Mouse (Mus musculus): ENCODE results near the gene Hes2. TPM values are rescaled to one million over a fixed set of nuclear protein-coding genes. Genes with fewer than 3 reads are reported as not detected.

Gene Hes2
- polyA plus RNA-seq, 1 experiment from 2014 or later = 0.68 TPM

DNA sequence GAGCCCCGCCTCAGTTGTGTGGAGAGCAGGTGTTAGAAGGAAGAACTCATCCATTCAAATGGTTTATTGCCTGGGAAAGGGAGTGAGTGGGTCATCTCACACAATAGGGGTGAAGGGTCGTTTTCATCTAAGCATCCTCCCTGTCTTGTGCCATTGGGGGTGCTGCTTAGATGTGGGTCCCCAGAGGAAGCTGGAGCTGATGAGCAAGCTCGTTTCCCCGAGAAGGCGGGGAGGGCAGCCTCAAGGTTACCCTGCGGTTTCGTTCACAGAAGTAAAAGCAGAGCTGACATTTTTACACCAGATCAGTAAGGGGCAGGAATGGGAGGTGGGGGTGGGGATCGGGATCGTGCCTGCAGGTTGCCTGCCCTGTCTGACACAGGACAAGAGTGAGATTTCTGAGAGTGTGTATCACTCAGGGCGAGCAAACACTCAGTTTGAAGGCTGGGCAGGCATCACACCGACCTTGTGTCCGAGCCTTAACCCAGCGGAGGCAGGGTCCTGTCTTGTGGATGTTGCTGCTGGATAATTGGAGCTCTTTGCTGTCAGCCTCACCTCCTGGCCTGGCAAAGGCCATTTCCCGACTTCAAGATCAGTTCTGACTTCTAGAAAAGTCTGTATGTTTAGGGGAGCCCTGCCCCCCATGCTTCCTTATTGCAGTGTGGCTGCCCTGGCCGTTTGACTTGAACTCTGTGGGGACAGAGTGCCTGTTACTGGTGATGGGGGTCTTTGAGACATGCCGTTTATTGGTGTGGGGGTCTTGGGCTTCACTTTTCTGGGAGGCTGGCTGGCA is 20.4 kb downstream of the Hes2 start:
- Histone ChIP-seq H3K9me3 (ENCODE audit: control insufficient read depth, low read length) (no peaks in the 10 kb centered on the region), H3K4me3 (ENCODE audit: low read length) (peak overlapping the region; percentile 68), H3K27ac (ENCODE audit: low read length) (no peak overlapping the region), H3K9ac (ENCODE audit: low read depth, low read length) (peak overlapping the region; percentile 62), H3K27me3 (replicated peaks; ENCODE audit: control insufficient read depth, insufficient read depth, low read length) (0 out of 2 replicates have a peak, but pooled peaks cover 8% of the 10 kb centered on the region), H3K4me1 (ENCODE audit: control insufficient read depth, insufficient read depth, low read length) (peaks cover 11% of the 10 kb centered on the region), H3K4me2 (ENCODE audit: low read depth, low read length) (peak overlapping the region; percentile 93), H3K36me3 (ENCODE audit: control insufficient read depth, insufficient read depth, low read length) (no peaks in the 10 kb centered on the region)
- WGBS = 23% methylated on average over 16 of the region's 16 CpGs
- no peak; the same call in 1 of the 2 replicates for ATAC-seq

DNA sequence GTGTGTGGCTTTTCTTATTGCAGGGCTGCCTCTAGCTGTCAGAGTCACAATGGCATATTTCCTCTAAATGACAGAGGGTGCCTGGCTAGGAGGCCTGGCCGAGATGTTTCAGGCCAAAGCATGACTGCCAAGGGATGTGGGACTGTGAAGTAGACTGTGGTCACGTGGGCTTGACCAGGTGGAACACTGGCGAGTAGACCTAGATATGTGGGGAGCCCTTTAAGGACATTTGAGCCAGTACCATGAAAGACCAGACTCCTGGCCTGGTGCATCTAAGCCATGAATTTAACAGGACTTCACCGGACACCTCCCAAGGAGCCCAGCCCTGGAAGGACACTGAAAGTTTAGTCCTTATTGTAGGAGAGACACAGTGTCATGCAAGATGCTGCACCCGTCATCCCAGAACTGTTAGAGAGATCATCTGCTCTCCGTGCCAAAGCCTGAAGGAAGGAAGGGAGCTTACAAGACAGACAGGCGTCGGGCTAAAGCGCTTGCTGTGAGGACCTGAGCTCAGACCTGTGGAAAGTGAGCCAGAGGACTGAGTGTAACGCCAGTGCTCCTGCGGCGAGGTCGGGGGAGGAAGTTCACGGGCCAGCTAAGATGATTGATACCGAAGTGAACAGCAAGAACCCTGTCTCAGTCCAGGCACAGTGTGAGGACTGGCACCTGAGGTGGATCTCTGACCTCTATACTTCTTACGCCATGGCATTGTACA is 21.4 kb downstream of the Hes2 start:
- Histone ChIP-seq H3K27ac (ENCODE audit: low read length) (no peak overlapping the region), H3K4me1 (ENCODE audit: control insufficient read depth, insufficient read depth, low read length) (peaks cover 12% of the 10 kb centered on the region), H3K27me3 (replicated peaks; ENCODE audit: control insufficient read depth, insufficient read depth, low read length) (0 out of 2 replicates have a peak, but pooled peaks cover 8% of the 10 kb centered on the region), H3K9ac (ENCODE audit: low read depth, low read length) (no peak overlapping the region), H3K9me3 (ENCODE audit: control insufficient read depth, low read length) (no peaks in the 10 kb centered on the region), H3K4me3 (ENCODE audit: low read length) (no peak overlapping the region), H3K36me3 (ENCODE audit: control insufficient read depth, insufficient read depth, low read length) (no peaks in the 10 kb centered on the region), H3K4me2 (ENCODE audit: low read depth, low read length) (no peak overlapping the region)
- no peak for ATAC-seq
- 87% methylated on average over 16 of the region's 16 CpGs for WGBS

GRCm38 (mm10) chr4:152182205-152182604 is 23.5 kb downstream of the Hes2 start:
- no peak for ATAC-seq
- no peak overlapping the region for H3K4me2 ChIP-seq (ENCODE audit: low read depth, low read length)
- H3K27me3 ChIP-seq (replicated peaks; ENCODE audit: control insufficient read depth, insufficient read depth, low read length) = 0 out of 2 replicates have a peak, but pooled peaks cover 8% of the 10 kb centered on the region
- H3K4me1 ChIP-seq (ENCODE audit: control insufficient read depth, insufficient read depth, low read length) = peaks cover 29% of the 10 kb centered on the region
- no peak overlapping the region for H3K27ac ChIP-seq (ENCODE audit: low read length)
- H3K4me3 ChIP-seq (ENCODE audit: low read length) = no peak overlapping the region
- no peak overlapping the region for H3K9ac ChIP-seq (ENCODE audit: low read depth, low read length)
- 87% methylated on average over 10 of the region's 10 CpGs for WGBS
- no peaks in the 10 kb centered on the region for H3K9me3 ChIP-seq (ENCODE audit: control insufficient read depth, low read length)
- H3K36me3 ChIP-seq (ENCODE audit: control insufficient read depth, insufficient read depth, low read length) = no peaks in the 10 kb centered on the region

DNA sequence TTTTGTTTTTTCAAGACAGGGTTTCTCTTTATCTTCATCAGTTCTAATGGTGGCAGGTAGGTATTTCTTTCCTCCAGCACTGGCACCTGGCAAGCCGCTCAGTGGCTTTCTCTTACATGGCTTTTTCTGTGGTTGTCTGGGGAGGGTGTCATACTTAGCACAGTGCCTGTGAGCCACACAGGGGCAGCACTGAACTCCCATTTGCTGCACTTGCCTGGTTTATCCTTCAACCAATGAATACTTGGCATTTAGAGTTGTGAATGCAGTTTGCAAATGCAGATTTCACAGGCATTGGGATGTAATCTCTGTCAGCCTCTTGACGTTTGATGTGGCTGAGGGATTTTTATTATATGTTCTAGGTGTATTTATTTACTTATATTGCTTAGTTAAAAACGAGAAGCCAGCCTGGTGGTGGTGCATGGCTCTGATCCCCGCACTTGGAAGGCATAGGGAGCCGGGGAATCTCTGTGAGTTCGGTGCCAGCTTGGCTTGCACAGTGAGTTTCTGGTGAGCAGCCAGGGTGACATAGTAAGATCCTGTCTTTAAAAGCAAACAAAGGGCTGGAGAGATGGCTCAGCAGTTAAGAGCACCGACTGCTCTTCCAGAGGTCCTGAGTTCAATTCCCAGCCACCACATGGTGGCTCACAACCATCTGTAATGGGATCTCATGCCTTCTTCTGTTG is 25.8 kb downstream of the Hes2 start:
- no peak overlapping the region for H3K4me2 ChIP-seq (ENCODE audit: low read depth, low read length)
- H3K27ac ChIP-seq (ENCODE audit: low read length) = no peak overlapping the region
- no peaks in the 10 kb centered on the region for H3K9me3 ChIP-seq (ENCODE audit: control insufficient read depth, low read length)
- H3K27me3 ChIP-seq (replicated peaks; ENCODE audit: control insufficient read depth, insufficient read depth, low read length) = 0 out of 2 replicates have a peak, but pooled peaks cover 4% of the 10 kb centered on the region
- no peak overlapping the region for H3K4me3 ChIP-seq (ENCODE audit: low read length)
- no peaks in the 10 kb centered on the region for H3K36me3 ChIP-seq (ENCODE audit: control insufficient read depth, insufficient read depth, low read length)
- WGBS = 61% methylated on average over 7 of the region's 7 CpGs
- no peak overlapping the region for H3K9ac ChIP-seq (ENCODE audit: low read depth, low read length)
- ATAC-seq = no peak
- peaks cover 19% of the 10 kb centered on the region for H3K4me1 ChIP-seq (ENCODE audit: control insufficient read depth, insufficient read depth, low read length)

DNA sequence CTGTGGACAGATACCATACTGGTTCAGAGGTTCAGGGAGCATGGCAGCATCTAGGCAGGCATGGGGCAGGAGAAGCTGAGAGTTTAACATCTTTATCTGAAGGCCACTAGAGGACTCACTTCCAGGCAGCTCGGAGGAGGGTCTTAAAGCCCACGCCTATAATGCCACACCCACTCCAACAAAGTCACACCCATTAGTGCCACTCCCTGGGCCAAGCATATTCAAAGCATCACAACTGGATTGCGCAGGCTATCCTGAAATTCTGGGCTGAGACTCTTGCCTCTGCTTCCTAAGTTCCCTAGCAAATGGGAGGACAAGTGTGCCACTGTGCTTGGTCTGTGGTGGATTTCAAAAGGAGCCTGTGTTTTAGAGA is 26.5 kb downstream of the Hes2 start:
- 2% methylated on average over 3 of the region's 3 CpGs for WGBS
- Histone ChIP-seq H3K9ac (ENCODE audit: low read depth, low read length) (peak overlapping the region; percentile 68; the same call in 1 of the 2 replicates), H3K27me3 (replicated peaks; ENCODE audit: control insufficient read depth, insufficient read depth, low read length) (no peaks in the 10 kb centered on the region), H3K4me3 (ENCODE audit: low read length) (peak overlapping the region; percentile 44; the same call in 1 of the 2 replicates), H3K9me3 (ENCODE audit: control insufficient read depth, low read length) (no peaks in the 10 kb centered on the region), H3K4me1 (ENCODE audit: control insufficient read depth, insufficient read depth, low read length) (peaks cover 19% of the 10 kb centered on the region), H3K27ac (ENCODE audit: low read length) (peak overlapping the region; percentile 94), H3K4me2 (ENCODE audit: low read depth, low read length) (peak overlapping the region; percentile 56), H3K36me3 (ENCODE audit: control insufficient read depth, insufficient read depth, low read length) (no peaks in the 10 kb centered on the region)
- peak; percentile 60 for ATAC-seq

DNA sequence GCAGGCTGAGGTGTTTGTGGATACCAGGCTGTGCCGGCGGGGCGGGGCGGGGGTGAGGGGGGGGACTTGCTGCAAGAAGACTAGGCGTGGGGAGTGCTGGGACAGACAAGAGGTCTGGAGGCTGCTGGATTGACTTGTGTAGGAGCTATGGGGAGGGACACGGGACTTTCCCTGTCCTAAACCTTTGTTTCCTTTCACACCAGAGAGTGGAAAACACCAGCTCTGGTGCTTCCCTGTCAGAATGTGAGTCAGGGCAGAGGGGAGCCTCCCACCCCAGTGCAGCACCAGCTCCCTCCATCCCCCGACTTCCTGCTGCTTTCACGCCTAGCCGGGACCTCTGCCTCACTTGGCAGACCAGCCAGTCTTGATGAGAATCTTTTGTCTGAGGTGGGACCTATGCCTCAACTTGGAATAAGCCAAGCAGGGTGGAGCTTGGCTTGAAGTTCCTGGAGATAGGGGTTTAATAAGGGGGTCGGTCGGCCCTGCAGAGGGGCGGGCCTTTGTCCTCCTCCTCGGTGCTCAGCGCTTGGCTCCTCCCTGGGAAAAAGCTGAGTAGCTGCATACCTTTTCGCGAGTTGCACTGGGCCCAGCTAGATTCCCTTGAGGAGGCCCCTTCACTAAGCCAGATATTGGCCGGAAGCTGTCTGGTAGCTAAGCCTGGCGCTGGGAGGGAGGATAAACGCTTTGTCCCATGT is 27.0 kb downstream of the Hes2 start:
- peak; percentile 82 for ATAC-seq
- 3% methylated on average over 19 of the region's 19 CpGs for WGBS
- Histone ChIP-seq H3K4me1 (ENCODE audit: control insufficient read depth, insufficient read depth, low read length) (peaks cover 19% of the 10 kb centered on the region), H3K36me3 (ENCODE audit: control insufficient read depth, insufficient read depth, low read length) (no peaks in the 10 kb centered on the region), H3K4me2 (ENCODE audit: low read depth, low read length) (peak overlapping the region; percentile 56), H3K4me3 (ENCODE audit: low read length) (peak overlapping the region; percentile 44), H3K9ac (ENCODE audit: low read depth, low read length) (peak overlapping the region; percentile 68), H3K27ac (ENCODE audit: low read length) (peak overlapping the region; percentile 94), H3K27me3 (replicated peaks; ENCODE audit: control insufficient read depth, insufficient read depth, low read length) (no peaks in the 10 kb centered on the region), H3K9me3 (ENCODE audit: control insufficient read depth, low read length) (no peaks in the 10 kb centered on the region)

DNA sequence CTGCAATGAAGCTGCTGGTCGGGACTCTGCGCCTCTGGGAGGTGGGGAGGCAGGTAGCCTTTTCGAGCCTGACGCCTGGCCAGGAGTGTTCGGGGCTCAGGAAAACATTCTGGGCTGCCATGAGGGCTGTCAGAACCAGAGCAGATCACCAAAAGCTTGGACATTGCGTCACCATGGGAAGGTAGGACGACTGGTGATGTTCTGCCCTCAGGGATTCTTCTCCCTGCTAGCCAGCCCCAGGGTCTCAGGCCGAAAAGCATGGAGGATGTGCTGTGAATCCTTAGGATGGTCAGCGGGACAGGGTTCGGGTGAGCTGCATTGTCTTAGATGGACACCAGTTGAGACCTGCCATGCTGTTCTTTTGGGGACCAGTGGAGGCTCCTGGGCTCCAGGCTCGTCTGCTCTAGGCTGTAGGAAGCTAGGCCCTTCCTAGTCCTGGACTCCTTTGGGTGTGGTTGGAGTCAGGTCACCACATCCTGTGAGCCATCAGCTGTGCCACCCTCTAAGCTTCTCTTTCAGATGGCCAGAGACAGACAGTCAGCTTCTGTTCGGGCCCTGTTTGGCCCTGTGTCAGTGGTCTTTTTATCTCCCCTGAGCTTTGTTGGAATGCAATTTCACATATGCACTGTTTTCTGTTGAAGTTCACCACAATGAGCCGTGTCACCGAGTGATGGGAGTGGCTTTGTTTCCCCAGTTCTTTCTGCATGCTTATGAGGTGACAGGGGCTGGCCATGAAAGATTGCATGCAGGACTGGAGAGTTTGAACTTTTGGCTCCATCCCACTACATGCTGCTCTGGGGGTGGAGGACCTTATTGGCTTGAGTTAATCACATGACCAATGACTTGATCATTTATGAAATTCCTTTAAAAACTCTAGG is 27.8 kb downstream of the Hes2 start:
- peak overlapping the region; percentile 94 for H3K27ac ChIP-seq (ENCODE audit: low read length)
- H3K9ac ChIP-seq (ENCODE audit: low read depth, low read length) = peak overlapping the region; percentile 68
- peak overlapping the region; percentile 44 for H3K4me3 ChIP-seq (ENCODE audit: low read length)
- H3K4me1 ChIP-seq (ENCODE audit: control insufficient read depth, insufficient read depth, low read length) = peaks cover 19% of the 10 kb centered on the region
- WGBS = 34% methylated on average over 14 of the region's 14 CpGs
- H3K4me2 ChIP-seq (ENCODE audit: low read depth, low read length) = peak overlapping the region; percentile 56
- no peaks in the 10 kb centered on the region for H3K9me3 ChIP-seq (ENCODE audit: control insufficient read depth, low read length)
- 0 out of 2 replicates have a peak, but pooled peaks have one; percentile 15 for ATAC-seq
- H3K36me3 ChIP-seq (ENCODE audit: control insufficient read depth, insufficient read depth, low read length) = no peaks in the 10 kb centered on the region
- H3K27me3 ChIP-seq (replicated peaks; ENCODE audit: control insufficient read depth, insufficient read depth, low read length) = no peaks in the 10 kb centered on the region

DNA sequence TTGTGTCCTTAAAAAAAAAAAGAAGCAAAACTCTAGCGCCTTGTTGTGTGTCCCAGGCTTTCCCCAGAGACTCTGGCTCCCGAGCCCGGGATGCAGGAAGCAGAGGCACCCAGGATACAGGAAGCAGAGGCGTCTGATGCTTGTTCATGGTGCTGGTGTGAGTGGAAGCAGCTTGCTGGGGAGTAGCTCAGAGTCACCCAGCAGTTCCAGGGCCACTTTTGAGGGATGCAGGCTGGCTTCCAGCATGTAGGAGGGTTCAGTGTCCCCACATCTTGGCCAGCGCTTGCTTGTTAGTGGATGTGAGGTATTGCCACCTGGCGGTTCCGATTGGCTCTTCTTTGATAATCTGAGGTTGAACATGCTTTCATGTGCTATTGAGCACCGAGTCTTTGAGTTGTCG is 28.5 kb downstream of the Hes2 start:
- H3K9me3 ChIP-seq (ENCODE audit: control insufficient read depth, low read length) = no peaks in the 10 kb centered on the region
- no peaks in the 10 kb centered on the region for H3K36me3 ChIP-seq (ENCODE audit: control insufficient read depth, insufficient read depth, low read length)
- H3K4me1 ChIP-seq (ENCODE audit: control insufficient read depth, insufficient read depth, low read length) = peaks cover 19% of the 10 kb centered on the region
- peak overlapping the region; percentile 94 for H3K27ac ChIP-seq (ENCODE audit: low read length)
- no peak overlapping the region for H3K4me3 ChIP-seq (ENCODE audit: low read length)
- ATAC-seq = no peak
- no peak overlapping the region for H3K9ac ChIP-seq (ENCODE audit: low read depth, low read length)
- H3K4me2 ChIP-seq (ENCODE audit: low read depth, low read length) = peak overlapping the region; percentile 56
- 80% methylated on average over 9 of the region's 9 CpGs for WGBS
- H3K27me3 ChIP-seq (replicated peaks; ENCODE audit: control insufficient read depth, insufficient read depth, low read length) = no peaks in the 10 kb centered on the region

All from intestine, embryonic 16.5 days (tissue).